Mouse (Mus musculus): Measurements from ENCODE around the gene Hoga1.

- TF ChIP-seq POLR2A (IDR thresholded peaks at IDR 0.05; ENCODE audit: low read depth, low read length) (no peak), CTCF (IDR thresholded peaks at IDR 0.05; ENCODE audit: borderline replicate concordance, insufficient read depth, low read length) (no peak)
Measured at GRCm38 (mm10) chr19:42001253-42001980, 44.0 kb upstream of the Hoga1 start.

Measured in embryonic fibroblast, embryonic 13.5 days (primary cell).